Mouse (Mus musculus) left cerebral cortex, postnatal 4 days (tissue): ENCODE results near the gene Eif4enif1. TPM values are rescaled to one million over a fixed set of nuclear protein-coding genes. Genes with fewer than 3 reads are reported as not detected.

Source experiments
- total RNA-seq, 2 experiments: library from RNA; stranded (reverse); gene quantifications; 2 replicates each; pipeline ENCODE4 v1.2.3; 2021

Gene Eif4enif1
- total RNA-seq, 2 experiments from 2014 or later = 73.6 to 76.8 TPM

Other genes with a start within 250 kb of the Eif4enif1 start
- 100 to 1,000 TPM in 1 of 2 experiments, 10 to 100 TPM in 1; 76.6 to 108 TPM for gene Sfi1, start 8.9 kb upstream of the Eif4enif1 start, total RNA-seq
- gene Drg1, start 64.0 kb downstream of the Eif4enif1 start, total RNA-seq = 10 to 100 TPM; 86.1 to 96.8 TPM
- gene Patz1, start 86.5 kb downstream of the Eif4enif1 start, total RNA-seq = 10 to 100 TPM; 62.5 to 62.9 TPM
- 10 to 100 TPM; 22.9 to 23.4 TPM for gene Pik3ip1, start 128.0 kb downstream of the Eif4enif1 start, total RNA-seq
- 100 to 1,000 TPM; 135 to 140 TPM for gene Limk2, start 206.8 kb downstream of the Eif4enif1 start, total RNA-seq
- 10 to 100 TPM; 23.5 to 24.7 TPM for gene Rnf185, start 250.0 kb downstream of the Eif4enif1 start, total RNA-seq